Mouse (Mus musculus) mesoderm, embryonic 11.5 days (tissue): Measurements from ENCODE around the gene Wdr24.

Experiments used
- DNase-seq: peaks from one replicate; pipeline ENCODE4 v3.0.0-alpha.2; 2012; ENCODE audit warnings: low read depth, low spot score

Wdr24 gene

DNA sequence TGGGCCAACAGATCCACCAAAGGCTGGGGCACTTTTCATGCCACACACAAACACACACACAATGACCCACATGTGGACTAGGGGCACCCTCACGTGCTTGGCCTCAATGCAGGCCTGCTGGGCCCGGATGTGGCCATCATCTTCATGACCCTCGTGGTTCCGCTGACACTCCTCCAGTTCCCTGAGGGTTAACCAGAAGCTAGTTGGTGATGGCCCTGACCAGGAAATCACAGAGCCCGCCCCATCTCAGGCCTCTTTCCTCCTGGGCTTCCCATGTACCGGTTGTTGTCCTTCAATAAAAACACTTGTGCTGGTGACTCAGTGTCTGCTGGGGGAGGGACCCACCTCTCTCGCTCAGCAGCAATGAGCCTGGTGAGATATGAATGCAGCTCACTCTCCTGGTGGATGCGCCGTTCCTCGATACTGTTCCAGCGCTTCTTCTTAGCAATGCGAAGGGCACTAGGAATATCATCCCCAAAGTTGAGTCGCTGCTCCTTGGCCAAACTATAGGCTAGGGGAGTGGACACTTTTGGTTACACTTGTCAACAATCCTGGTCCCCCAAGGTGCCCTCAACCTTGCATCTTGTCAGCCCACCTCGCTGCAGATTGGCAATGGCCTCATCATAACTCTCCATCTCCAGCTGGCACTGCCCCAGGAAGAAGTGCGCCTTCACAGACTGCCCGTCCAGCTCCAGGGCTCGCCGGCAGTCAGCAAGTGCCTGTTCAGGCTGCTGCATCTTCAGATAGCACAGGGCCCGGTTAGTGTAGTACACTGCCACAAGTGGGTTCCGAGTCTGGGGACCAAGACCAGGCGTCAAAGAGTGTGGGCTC, 8.2 kb downstream of the Wdr24 start:
- DNase-seq, result no peak

GRCm38 (mm10) chr17:25832436-25833290, 9.2 kb downstream of the Wdr24 start:
- peak; percentile 99 for DNase-seq

- DNase-seq, result peak; percentile 94
These were observed 9.8 kb downstream of the Wdr24 start, which contains the start of gene Stub1 for GRCm38 (mm10) chr17:25833291-25833663. Stub1 (minus strand) TSS chr17:25833404.

DNA sequence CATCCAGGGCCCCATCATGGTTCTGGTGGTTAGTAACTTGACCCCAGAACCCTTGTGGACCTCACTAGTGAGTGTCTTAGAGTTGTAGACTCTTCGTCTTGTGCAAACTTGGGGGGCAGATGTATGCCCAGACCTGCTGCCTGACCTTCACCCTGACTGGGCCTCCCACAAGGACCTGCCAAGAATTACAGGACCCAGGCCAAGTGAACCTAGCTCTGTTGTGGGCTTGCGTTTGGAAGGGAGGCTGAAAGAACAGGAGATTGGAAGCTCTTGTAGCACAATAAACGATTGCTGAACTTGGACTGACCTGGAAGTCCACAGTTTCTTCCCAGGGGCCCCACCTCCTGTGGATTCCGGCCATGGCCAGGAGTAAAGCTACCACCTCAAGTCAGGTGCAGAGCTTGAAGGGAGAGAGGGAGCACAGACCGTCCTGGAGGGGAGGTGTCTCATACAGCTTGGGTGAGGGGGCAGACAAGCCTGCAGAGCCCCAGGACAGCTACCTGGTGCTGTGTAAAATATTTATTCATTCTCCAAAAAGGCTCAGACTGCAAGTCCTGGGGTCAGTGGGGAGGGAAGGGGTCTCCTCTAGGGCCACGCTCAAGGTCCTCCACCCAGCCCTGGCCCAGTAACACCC, 10.7 kb downstream of the Wdr24 start:
- no peak for DNase-seq

GRCm38 (mm10) chr17:25834595-25835222, 11.3 kb downstream of the Wdr24 start:
- DNase-seq, result no peak

DNA sequence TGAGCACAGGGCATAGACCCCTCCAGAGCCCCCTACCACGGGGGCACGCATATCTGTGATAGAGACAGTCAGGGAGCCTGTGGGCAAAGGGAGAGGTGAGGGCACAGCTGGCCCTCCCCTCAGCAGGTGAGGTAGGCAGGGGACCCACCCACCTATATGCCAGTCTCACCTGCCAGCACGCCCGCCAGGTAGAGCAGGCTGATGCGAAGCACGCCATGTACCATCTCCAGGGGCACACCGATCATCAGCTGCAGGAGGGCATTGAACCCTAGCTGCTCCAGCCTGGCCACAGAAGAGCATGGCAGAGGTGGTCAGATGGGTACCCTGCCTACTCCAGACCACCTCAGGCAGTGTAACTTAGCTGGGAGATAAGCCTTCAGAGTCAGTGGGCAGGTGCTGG, 11.9 kb downstream of the Wdr24 start:
- DNase-seq, result no peak

DNA sequence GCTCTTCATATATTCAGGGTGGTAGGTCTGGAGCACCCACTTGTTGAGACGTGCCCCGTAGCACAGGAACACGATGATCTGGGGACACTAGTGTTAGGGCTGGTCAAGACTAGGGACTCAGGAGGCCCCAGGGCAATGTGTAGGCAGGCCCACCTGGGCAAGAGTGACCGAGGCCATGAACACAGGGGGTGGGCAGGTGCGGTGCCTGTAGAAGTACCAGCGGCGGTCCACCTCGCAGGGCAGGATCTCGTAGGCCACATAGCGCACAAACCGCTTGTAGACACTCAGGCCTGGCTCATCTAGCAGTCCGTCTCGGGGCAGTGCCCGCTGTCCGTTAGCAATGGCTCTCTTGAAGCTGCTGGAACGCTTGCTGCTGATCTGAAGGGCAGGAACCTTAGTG, 12.4 kb downstream of the Wdr24 start:
- no peak for DNase-seq

- no peak for DNase-seq
These were observed 13.1 kb downstream of the Wdr24 start for GRCm38 (mm10) chr17:25836397-25837075.

GRCm38 (mm10) chr17:25837076-25837410, 13.6 kb downstream of the Wdr24 start, which contains the start of gene Rhbdl1:
Rhbdl1 (minus strand) TSS chr17:25837295.
- DNase-seq, result peak; percentile 61

- DNase-seq, result peak; percentile 56
These were observed 14.1 kb downstream of the Wdr24 start for GRCm38 (mm10) chr17:25837533-25837932.

- no peak for DNase-seq
These were observed 15.5 kb downstream of the Wdr24 start for GRCm38 (mm10) chr17:25838904-25839303.

- DNase-seq, result no peak
These were observed 16.2 kb downstream of the Wdr24 start for GRCm38 (mm10) chr17:25839455-25840235.

DNA sequence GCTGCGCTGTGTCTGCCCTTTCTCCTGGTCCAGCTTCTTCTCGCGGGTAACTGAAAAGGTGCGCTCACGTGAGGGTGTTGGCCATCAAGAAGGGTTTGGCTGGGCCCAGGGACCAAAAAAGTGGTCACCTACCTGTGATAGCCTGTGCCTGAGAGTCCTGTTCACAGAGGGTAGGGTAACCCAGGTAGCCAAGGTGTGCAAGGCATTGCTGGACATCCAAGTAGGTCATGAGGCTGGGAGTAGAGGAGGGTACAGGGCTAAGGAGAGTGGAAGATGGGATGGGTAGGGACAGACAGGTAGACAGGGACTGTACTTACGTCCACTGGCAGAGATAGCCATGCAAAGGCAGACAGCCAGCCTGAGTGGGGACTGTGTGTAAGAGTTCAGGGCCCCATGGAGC, 17.1 kb downstream of the Wdr24 start:
- DNase-seq, result no peak

- DNase-seq, result no peak
These were observed 17.9 kb downstream of the Wdr24 start, which contains the start of gene Gm20683 for GRCm38 (mm10) chr17:25841117-25841880. Gm20683 (minus strand) TSS chr17:25841763.

DNA sequence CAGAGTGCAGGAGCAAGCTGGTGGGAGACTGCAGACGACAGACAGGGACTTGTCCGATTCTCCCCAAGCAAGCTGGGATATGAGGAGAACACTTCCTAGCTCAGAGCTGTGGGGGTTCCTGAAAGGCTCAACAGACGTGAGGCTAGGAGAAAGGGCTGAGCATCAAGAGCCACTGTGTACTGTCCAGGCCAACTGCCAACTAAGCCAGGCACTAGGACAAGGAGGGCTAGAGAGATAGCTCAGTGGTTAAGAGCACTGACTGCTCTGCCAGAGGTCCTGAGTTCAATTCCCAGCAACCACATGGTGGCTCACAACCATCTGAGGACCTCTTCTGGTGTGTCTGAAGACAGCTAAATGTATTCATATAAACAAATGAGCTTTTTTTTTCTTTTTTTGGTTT, 19.1 kb downstream of the Wdr24 start:
- DNase-seq, result no peak

- no peak for DNase-seq
These were observed 19.7 kb downstream of the Wdr24 start for GRCm38 (mm10) chr17:25843122-25843521.

GRCm38 (mm10) chr17:25843636-25844395, 20.4 kb downstream of the Wdr24 start:
- DNase-seq, result no peak

GRCm38 (mm10) chr17:25844396-25844901, 21.0 kb downstream of the Wdr24 start, which contains the start of gene Rhot2:
Rhot2 (minus strand) TSS chr17:25844851.
- peak; percentile 92 for DNase-seq
